Mouse (Mus musculus) urinary bladder, adult 2 months (tissue): ENCODE results near the gene Cep57l1. TPM values are rescaled to one million over a fixed set of nuclear protein-coding genes. Genes with fewer than 3 reads are reported as not detected.

Source experiments
- DNase-seq: peaks from one replicate; pipeline ENCODE4 v3.0.0; 2022; ENCODE audit warnings: low spot score
- polyA plus RNA-seq: library from polyadenylated mRNA; depleted of rRNA; stranded (reverse); fragments of >200 nt; gene quantifications from 2 replicates; pipeline ENCODE4 v1.2.3, GENCODE M21; 2012; rRNA removed

Cep57l1 gene
- polyA plus RNA-seq, 1 experiment: 4.9 TPM

DNA sequence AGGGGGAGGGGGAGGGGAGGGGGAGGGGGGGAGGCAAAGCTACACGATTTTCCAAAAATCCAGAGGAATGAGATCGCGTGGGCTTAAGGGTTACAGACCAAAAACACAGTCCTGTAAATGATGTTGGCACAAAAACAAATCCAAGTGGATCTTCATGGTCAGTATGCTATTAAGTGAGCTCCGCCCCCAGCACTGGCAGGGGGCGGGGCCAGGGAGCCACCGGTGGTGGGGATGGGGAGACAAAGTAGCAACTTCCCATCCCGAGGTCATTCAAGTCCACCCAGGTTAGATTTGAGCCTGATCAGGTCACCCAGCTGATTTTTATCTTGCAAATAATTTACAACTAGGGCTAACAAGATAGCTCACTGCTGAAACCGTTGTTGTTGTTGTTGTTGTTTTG, 132.3 kb downstream of the Cep57l1 start:
- no peak for DNase-seq

DNA sequence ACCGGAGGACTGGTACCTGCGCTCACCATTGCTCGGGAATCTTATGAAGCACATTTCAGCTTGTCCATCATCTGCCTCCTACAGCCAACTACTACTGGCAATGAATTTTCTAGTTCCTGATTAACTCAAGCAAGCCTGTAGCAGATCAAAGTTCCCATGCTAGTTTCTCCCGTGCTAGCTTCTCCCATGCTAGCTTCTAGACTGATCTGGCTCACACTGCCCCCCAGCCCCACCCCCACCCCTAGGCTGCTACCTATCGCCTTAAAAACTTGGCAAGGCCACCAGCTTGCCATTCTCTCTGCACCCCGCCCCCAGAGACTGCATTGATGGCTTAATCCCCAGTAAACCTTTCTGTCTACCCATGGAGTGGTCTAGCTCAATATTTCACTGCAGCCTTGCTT, 133.0 kb downstream of the Cep57l1 start:
- DNase-seq: no peak

DNA sequence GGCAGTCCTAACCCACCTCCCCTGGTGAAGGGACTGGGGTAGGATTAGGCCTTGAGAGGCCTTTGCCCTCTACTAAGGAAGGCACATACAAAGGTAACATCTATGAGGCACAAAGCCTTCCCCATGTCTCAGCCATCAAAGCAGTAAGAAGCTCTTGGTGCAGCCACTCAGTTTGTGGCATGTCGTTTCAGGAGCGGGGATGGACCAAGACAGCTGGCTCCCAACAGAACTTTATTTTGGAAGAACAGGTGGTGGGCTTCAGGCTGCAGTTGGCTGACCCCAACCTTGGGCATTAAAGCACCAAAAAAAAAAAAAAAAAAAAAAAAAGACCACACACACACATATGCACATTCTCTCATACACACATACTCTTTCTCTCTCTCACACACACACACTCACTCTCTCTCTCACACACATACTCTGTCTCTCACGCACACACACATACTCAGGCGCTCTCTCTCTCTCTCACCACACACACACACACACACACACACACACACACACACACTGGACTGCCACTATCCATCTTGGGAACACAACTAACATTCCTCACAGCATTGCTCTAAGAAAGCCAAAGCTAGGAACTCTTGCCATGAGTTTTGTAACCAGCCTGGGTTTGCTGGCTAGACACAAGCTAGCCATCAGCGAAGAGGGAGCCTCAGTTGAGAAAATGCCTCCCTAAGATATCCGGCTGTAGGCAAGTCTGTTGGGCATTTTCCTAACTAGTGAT, 133.7 kb downstream of the Cep57l1 start:
- no peak for DNase-seq

DNA sequence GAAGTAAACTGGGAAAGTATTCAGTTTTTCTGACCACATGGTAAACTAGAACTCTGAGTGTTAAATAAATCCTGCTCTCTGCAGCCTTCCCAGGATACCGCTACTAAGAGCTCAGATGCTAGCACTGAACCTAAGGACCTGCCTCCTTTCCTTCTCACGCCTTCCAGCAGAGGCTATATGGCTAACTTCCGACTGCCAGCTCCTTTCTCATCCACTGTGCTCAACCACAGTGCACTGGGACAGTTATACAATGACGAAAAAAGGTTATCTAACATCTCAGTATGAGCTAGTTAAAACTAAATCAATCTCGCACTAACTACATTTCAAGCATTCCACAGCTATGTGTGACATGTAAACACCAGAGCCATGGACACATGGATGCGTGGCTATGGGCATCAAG, 134.4 kb downstream of the Cep57l1 start:
- no peak for DNase-seq

DNA sequence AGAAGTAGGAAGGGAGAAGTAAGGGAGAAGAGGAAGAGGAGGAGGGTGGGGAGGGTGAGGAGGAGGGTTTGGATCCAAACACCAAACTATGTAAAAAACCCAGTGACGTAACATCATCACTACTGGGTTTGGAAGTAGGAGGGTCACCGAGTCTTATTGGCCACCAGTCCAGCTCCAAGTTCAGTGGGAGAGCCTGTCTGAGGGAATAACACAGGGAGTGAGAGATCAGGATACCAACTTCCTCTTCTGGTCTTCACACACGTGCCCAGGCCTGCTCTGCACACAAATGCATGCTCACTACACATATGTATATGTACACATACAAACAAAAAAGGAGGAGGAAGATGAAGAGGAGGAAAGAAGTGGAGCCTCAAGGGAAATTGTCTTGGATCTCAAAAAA, 135.3 kb downstream of the Cep57l1 start:
- DNase-seq: no peak

DNA sequence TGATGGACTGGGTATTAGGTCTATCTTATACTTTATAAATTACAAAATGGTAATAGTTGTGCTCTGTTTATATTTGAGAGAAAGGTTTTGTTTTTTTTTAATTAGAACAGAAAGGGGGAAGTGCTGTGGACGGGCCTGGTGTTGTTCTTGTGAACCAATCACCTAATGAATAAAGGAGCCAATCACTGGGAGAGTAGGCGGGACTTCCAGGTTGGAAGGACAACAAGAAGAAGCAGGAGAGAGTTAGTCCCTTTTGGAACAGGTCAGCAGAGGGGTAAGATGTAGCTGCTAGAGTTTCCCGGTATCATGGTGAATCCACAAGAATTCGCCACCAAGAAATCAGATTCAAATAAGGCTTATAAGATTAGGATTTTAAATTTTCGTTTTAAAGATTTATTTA, 139.5 kb downstream of the Cep57l1 start:
- no peak for DNase-seq

Other genes starting within 250 kb of the Cep57l1 start
- gene Ccdc162, start 93.2 kb downstream of the Cep57l1 start, polyA plus RNA-seq: 0.33 and 0.35 TPM in 2 replicates
- 35.8 and 41.4 TPM in 2 replicates for gene Sesn1, start 64 bp upstream of the Cep57l1 start, polyA plus RNA-seq
- gene Armc2, start 208.6 kb upstream of the Cep57l1 start, polyA plus RNA-seq: 1.8 and 1.9 TPM in 2 replicates